Mouse (Mus musculus): ENCODE measurements around the gene Mfap1b. TPM values are rescaled to one million over a fixed set of nuclear protein-coding genes. Genes with fewer than 3 reads are reported as not detected.
"Not testable (repeated sequence)": the region's sequence is repeated elsewhere in the genome, so short reads cannot be mapped to it uniquely, and the experiment has no call there.

Gene Mfap1b
- total and polyA plus RNA-seq, 3 experiments = 15.6 to 29.7 (median 24.3) TPM

DNA sequence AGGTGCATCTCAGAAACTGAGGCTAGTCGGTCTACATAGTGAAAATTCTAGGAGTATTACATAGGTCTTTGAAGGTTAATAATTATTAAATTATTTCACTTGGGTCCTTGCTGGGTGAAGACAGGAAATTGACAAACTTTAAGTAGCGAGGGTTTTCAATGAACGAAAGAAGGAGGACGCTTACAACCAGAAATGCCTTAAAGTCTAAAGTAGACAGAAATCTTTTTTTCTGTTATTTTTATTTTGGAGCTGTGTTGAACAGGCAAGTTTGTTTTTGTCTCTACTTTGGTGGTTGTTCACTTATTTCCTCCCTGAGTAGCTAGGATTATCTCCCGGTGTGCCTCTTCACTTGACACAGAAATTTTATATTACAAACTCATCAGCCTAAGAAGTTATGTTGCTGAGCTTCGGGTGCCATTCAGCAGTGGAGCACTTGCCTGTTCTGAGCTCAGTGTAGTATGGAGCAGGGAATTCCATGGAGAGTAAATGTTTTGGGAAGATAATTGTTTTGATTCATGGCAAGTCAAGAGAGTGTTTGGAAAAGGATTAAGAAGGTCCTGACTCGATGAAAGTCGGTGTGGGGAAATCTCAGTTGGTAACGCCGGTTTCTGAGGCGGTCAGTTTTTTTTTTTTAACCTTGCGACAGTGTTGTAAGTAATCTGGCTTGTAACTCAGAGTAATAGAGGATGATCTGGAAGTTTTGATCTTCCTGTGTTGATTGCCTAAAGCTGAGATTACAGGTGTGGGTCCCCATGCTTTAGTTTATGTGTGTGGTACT, 33.5 kb upstream of the Mfap1b start (continued):
- no peak for TF ChIP-seq SIN3A (IDR thresholded peaks at IDR 0.05; ENCODE audit: low read length)
- TF ChIP-seq TCF12 (IDR thresholded peaks at IDR 0.05; ENCODE audit: low read depth, low read length) = 0 out of 2 replicates have a peak, but pooled peaks have one; percentile 20
- no peak for TF ChIP-seq JUN (IDR thresholded peaks at IDR 0.05; ENCODE audit: insufficient read depth, low read depth, low read length)
- TF ChIP-seq TBP (conservative IDR thresholded peaks at IDR 0.05; ENCODE audit: low read depth, low read length) = 0 out of 2 replicates have a peak, but pooled peaks have one; percentile 21
- peak; percentile 52; the same call in 1 of the 2 replicates for TF ChIP-seq MXI1 (IDR thresholded peaks at IDR 0.05; ENCODE audit: low read depth, low read length)
- TF ChIP-seq IRF4 (IDR thresholded peaks at IDR 0.05; ENCODE audit: low read depth, low read length) = no peak
- TF ChIP-seq JUND (conservative IDR thresholded peaks at IDR 0.05; ENCODE audit: low read depth, low read length) = no peak; the same call in 1 of the 2 replicates
- 0 out of 2 replicates have a peak, but pooled peaks have one; percentile 16 for TF ChIP-seq ELF1 (IDR thresholded peaks at IDR 0.05; ENCODE audit: low read depth, low read length)

DNA sequence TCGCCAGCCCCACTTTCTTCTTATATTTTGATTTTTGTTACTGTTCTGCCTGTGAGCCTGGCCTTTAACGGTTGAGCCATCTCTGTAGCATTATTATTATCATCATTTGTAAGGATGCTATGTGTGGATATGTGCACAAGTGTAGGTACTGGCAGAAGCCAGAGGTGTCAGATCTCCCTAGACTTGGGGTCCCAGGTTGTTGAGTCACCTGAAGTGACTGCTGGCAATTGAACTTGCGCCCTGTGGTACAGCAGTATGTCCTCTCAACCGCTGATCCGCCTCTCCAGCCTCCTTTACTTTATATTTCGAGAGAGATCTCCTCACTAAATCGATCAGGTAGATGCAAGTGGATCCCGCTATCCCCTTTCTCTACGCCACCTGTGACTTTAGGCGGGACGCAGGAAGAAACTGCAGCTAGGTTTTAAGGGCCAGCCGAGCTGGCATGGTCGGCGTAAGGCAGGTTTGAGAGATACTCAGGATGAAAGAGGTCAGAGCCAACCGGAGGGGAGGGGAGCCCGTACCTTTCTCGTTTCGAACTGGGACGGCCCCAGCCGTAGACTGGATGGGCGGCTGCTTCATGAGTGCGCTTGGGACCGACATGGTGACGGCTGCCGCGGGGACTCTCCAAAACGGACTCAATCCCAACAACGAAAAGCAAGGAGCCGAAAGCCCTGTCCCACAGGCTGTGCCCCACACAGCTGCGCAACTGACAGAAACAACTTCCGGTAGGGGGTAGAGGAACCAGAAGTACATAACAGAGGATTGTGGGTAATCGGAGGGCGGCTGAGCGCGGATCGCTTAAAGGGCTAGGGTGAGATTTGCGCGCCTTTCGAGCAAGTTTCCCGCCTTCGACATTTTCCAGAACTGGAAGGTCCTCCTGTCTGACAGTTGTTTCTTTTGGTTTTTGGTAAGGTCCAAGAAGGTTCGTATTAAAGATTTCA, 32.3 kb upstream of the Mfap1b start, which contains the start of the genes Mfap1a and Wdr76:
TSS of gene Mfap1a (minus strand) at position 724 of the 941 bp plus-strand sequence.
TSS of gene Wdr76 (plus strand) at position 782 of the 941 bp plus-strand sequence.
- peak; percentile 58 for TF ChIP-seq ETS1 (conservative IDR thresholded peaks at IDR 0.05; ENCODE audit: low read depth, low read length)
- TF ChIP-seq E2F4 (IDR thresholded peaks at IDR 0.05; ENCODE audit: insufficient replicate concordance, low read depth, low read length) = peak; percentile 100
- TF ChIP-seq TBP (conservative IDR thresholded peaks at IDR 0.05; ENCODE audit: low read depth, low read length) = peak; percentile 96
- TF ChIP-seq ZMIZ1 (IDR thresholded peaks at IDR 0.05; ENCODE audit: low read depth, low read length) = peak; percentile 87
- peak; percentile 90 for TF ChIP-seq POLR2A (IDR thresholded peaks at IDR 0.05; ENCODE audit: low read depth, low read length)
- TF ChIP-seq MXI1 (IDR thresholded peaks at IDR 0.05; ENCODE audit: low read depth, low read length) = peak; percentile 66; the same call in 1 of the 2 replicates
- peak; percentile 94 for TF ChIP-seq TCF12 (IDR thresholded peaks at IDR 0.05; ENCODE audit: low read depth, low read length)
- TF ChIP-seq NRF1 (IDR thresholded peaks at IDR 0.05; ENCODE audit: low read depth, low read length) = peak; percentile 71
- TF ChIP-seq SIN3A (IDR thresholded peaks at IDR 0.05; ENCODE audit: low read length) = peak; percentile 97
- TF ChIP-seq POLR2AphosphoS2 (IDR thresholded peaks at IDR 0.05; ENCODE audit: low read depth, low read length) = peak; percentile 65; the same call in 1 of the 2 replicates
- peak; percentile 93 for TF ChIP-seq KAT2A (IDR thresholded peaks at IDR 0.05; ENCODE audit: insufficient replicate concordance, low read length)
- peak; percentile 96 for TF ChIP-seq NELFE (IDR thresholded peaks at IDR 0.05; ENCODE audit: low read depth, low read length)
- TF ChIP-seq ELF1 (IDR thresholded peaks at IDR 0.05; ENCODE audit: low read depth, low read length) = peak; percentile 88
- peak; percentile 86 for TF ChIP-seq HCFC1 (IDR thresholded peaks at IDR 0.05; ENCODE audit: low read depth, low read length)
- peak; percentile 96 for DNase-seq (ENCODE audit: extremely low read depth)
- Histone ChIP-seq H3K4me1 (ENCODE audit: control insufficient read depth in 1 of 2, insufficient read depth in 2 of 2) (peaks cover 7 to 25% of the 10 kb centered on the region in 2 experiments; a peak in 2 of 4 replicates), H3K36me3 (replicated peaks in 1 of 2; ENCODE audit: control insufficient read depth in 1 of 2, insufficient read depth in 1 of 2, low read length in 1 of 2) (peaks cover 22 to 35% of the 10 kb centered on the region in 2 experiments), H3K27ac (ENCODE audit: insufficient read depth, low read depth) (peak within 1 kb of the TSS; percentile 30; the same call in 1 of the 2 replicates), H3K79me2 (replicated peaks; ENCODE audit: control insufficient read depth, extremely low read depth, insufficient read depth, poor library complexity, severe bottlenecking) (peaks cover 51% of the 10 kb centered on the region), H3K4me2 (ENCODE audit: insufficient read depth, low read depth, poor library complexity, severe bottlenecking) (peak within 1 kb of the TSS; percentile 96), H3K4me3 (replicated peaks in 1 of 3; ENCODE audit: low read depth in 2 of 3, low read length in 2 of 3, poor library complexity in 1 of 3) (peak within 1 kb of the TSS; percentile 56 to 65 (median 57)), H3K9ac (ENCODE audit: insufficient read depth, low read depth) (peak within 1 kb of the TSS; percentile 62)
- H3K9me3 ChIP-seq (replicated peaks; ENCODE audit: low read length); H3K27me3 ChIP-seq (replicated peaks); in situ Hi-C loops (cut with MboI; ENCODE audit: low pct_ligation_motif_present, low pct_unique_long_range_greater_than_20kb, low sequenced_read_pairs); dilution Hi-C loops (cut with MboI; ENCODE audit: extremely low pct_ligation_motif_present, extremely low pct_unique_long_range_greater_than_20kb, low sequenced_read_pairs): not testable (repeated sequence)

DNA sequence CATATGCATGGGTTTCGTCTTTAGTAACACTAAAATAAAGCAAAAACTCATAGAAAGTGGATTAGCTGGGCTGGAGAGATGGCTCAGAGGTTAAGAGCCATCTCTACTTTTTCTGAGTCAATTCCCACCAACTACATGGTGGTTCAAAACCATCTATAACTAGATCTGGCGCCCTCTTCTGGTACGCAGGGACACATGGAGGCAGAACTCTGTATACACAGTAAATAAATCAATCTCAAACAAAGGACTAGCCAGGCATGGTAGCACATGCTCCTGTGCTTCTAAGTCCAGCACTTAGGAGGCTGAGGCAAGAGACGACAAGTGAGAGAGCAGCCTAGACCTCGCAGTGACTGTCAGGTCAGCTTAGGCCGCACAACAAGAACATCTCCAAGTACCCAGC, 27.7 kb upstream of the Mfap1b start:
- peaks cover 13% of the 10 kb centered on the region for H3K79me2 ChIP-seq (replicated peaks; ENCODE audit: control insufficient read depth, extremely low read depth, insufficient read depth, poor library complexity, severe bottlenecking)
- H3K4me3 ChIP-seq (replicated peaks in 1 of 3; ENCODE audit: low read depth in 2 of 3, low read length in 2 of 3, poor library complexity in 1 of 3); H3K27me3 ChIP-seq (replicated peaks); dilution Hi-C loops (cut with MboI; ENCODE audit: extremely low pct_ligation_motif_present, extremely low pct_unique_long_range_greater_than_20kb, low sequenced_read_pairs); H3K9ac ChIP-seq (ENCODE audit: insufficient read depth, low read depth); H3K27ac ChIP-seq (ENCODE audit: insufficient read depth, low read depth); H3K9me3 ChIP-seq (replicated peaks; ENCODE audit: low read length); H3K4me1 ChIP-seq (ENCODE audit: control insufficient read depth in 1 of 2, insufficient read depth in 2 of 2); in situ Hi-C loops (cut with MboI; ENCODE audit: low pct_ligation_motif_present, low pct_unique_long_range_greater_than_20kb, low sequenced_read_pairs); DNase-seq (ENCODE audit: extremely low read depth); H3K4me2 ChIP-seq (ENCODE audit: insufficient read depth, low read depth, poor library complexity, severe bottlenecking): not testable (repeated sequence)
- peaks cover 8 to 14% of the 10 kb centered on the region in 2 experiments for H3K36me3 ChIP-seq (replicated peaks in 1 of 2; ENCODE audit: control insufficient read depth in 1 of 2, insufficient read depth in 1 of 2, low read length in 1 of 2)

DNA sequence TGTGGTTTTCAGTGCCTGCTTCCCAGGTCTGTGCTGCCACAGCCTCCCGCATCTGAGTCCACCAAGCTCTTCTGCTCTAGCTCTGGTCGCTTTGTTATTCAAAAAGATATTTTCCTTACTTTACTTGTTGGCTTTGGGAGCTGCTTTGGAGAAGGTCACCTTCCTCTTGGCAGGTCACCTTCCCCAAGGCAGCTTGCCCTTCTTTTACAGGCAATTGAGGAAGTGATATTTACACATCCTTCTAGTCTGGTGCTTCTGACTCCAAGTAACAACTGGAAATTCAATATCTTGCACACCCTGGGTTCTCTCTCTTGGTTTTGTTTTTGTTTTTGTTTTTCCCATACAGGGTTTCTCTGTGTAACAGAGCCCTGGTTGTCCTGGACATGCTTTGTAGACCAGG, 10.5 kb upstream of the Mfap1b start:
- H3K4me2 ChIP-seq (ENCODE audit: insufficient read depth, low read depth, poor library complexity, severe bottlenecking); H3K27me3 ChIP-seq (replicated peaks); H3K27ac ChIP-seq (ENCODE audit: insufficient read depth, low read depth); in situ Hi-C loops (cut with MboI; ENCODE audit: low pct_ligation_motif_present, low pct_unique_long_range_greater_than_20kb, low sequenced_read_pairs); H3K4me1 ChIP-seq (ENCODE audit: control insufficient read depth in 1 of 2, insufficient read depth in 2 of 2); H3K4me3 ChIP-seq (replicated peaks in 1 of 3; ENCODE audit: low read depth in 2 of 3, low read length in 2 of 3, poor library complexity in 1 of 3); H3K36me3 ChIP-seq (replicated peaks in 1 of 2; ENCODE audit: control insufficient read depth in 1 of 2, insufficient read depth in 1 of 2, low read length in 1 of 2); H3K79me2 ChIP-seq (replicated peaks; ENCODE audit: control insufficient read depth, extremely low read depth, insufficient read depth, poor library complexity, severe bottlenecking); DNase-seq (ENCODE audit: extremely low read depth); H3K9me3 ChIP-seq (replicated peaks; ENCODE audit: low read length); dilution Hi-C loops (cut with MboI; ENCODE audit: extremely low pct_ligation_motif_present, extremely low pct_unique_long_range_greater_than_20kb, low sequenced_read_pairs); H3K9ac ChIP-seq (ENCODE audit: insufficient read depth, low read depth): not testable (repeated sequence)
